Mouse (Mus musculus) CH12.LX (cell line): ENCODE data around the gene Ddx39. TPM values are rescaled to one million over a fixed set of nuclear protein-coding genes. Genes with fewer than 3 reads are reported as not detected.

Source experiments
- DNase-seq: peaks from one replicate; pipeline ENCODE4 v3.0.0-alpha.2; 2013; ENCODE audit errors: extremely low read depth
- H3K27ac ChIP-seq: 2 replicates; pipeline ENCODE4 v1.5.1; 2012; ENCODE audit warnings: low read depth, mild to moderate bottlenecking, control low read depth, moderate library complexity; ENCODE audit not compliant: insufficient read depth
- H3K27me3 ChIP-seq: replicated peaks from 2 replicates; pipeline ENCODE3; 2012; ENCODE audit warnings: inconsistent platforms
- H3K36me3 ChIP-seq, 2 experiments: replicated peaks in 1 of 2; 2 replicates each; pipeline versions ENCODE3 to v1.6.1; 2012; ENCODE audit warnings: inconsistent platforms in 1 of 2, low read length in 1 of 2, mild to moderate bottlenecking in 1 of 2, mixed read lengths in 1 of 2, moderate library complexity in 1 of 2; ENCODE audit not compliant: control insufficient read depth in 1 of 2, insufficient read depth in 1 of 2
- H3K4me1 ChIP-seq, 2 experiments: 2 replicates each; pipeline ENCODE4 v1.6.1; 2012; ENCODE audit warnings: inconsistent platforms in 1 of 2, moderate library complexity in 1 of 2; ENCODE audit not compliant: insufficient read depth in 2 of 2, control insufficient read depth in 1 of 2
- H3K4me2 ChIP-seq: 2 replicates; pipeline ENCODE4 v1.6.1; 2012; ENCODE audit warnings: low read depth, mild to moderate bottlenecking, control low read depth; ENCODE audit not compliant: poor library complexity, insufficient read depth, severe bottlenecking
- H3K4me3 ChIP-seq, 3 experiments: fragments of 150-350 bp in 1 of 3; sonication (generic) in 1 of 3; replicated peaks in 1 of 3; 2 replicates each; pipeline versions ENCODE3 to v1.5.1; 2011 to 2012; ENCODE audit warnings: low read depth in 2 of 3, low read length in 2 of 3, mild to moderate bottlenecking in 2 of 3, moderate library complexity in 2 of 3, control low read depth in 1 of 3, improper control_type of control experiment in 1 of 3, inconsistent platforms in 1 of 3, mixed read lengths in 1 of 3; ENCODE audit not compliant: poor library complexity in 1 of 3
- H3K79me2 ChIP-seq: replicated peaks from 2 replicates; pipeline ENCODE4 v1.6.1; 2012; ENCODE audit warnings: mild to moderate bottlenecking, moderate library complexity; ENCODE audit not compliant: control insufficient read depth, poor library complexity, insufficient read depth, severe bottlenecking; ENCODE audit errors: extremely low read depth
- H3K9ac ChIP-seq: 2 replicates; pipeline ENCODE4 v1.6.1; 2012; ENCODE audit warnings: low read depth, mild to moderate bottlenecking, control low read depth, moderate library complexity; ENCODE audit not compliant: insufficient read depth
- H3K9me3 ChIP-seq: replicated peaks from 2 replicates; pipeline ENCODE3; 2012; ENCODE audit warnings: low read length, inconsistent platforms, mixed read lengths
- GABPA ChIP-seq: IDR thresholded peaks from 2 replicates; pipeline ENCODE4 v1.6.1; 2012; ENCODE audit warnings: low read depth, low read length, improper control_type of control experiment, inconsistent platforms; ENCODE audit not compliant: insufficient replicate concordance
- JUND ChIP-seq: conservative IDR thresholded peaks from 2 replicates; pipeline ENCODE4 v1.6.1; 2011; ENCODE audit warnings: low read depth, low read length, improper control_type of control experiment
- KAT2A ChIP-seq: IDR thresholded peaks from 2 replicates; pipeline ENCODE4 v1.6.1; 2012; ENCODE audit warnings: low read length, improper control_type of control experiment, inconsistent platforms; ENCODE audit not compliant: insufficient replicate concordance
- MAX ChIP-seq: IDR thresholded peaks from 2 replicates; pipeline ENCODE4 v1.6.1; 2011; ENCODE audit warnings: low read length, improper control_type of control experiment
- MYC ChIP-seq: IDR thresholded peaks from 2 replicates; pipeline ENCODE4 v1.6.1; 2011; ENCODE audit warnings: low read depth, mild to moderate bottlenecking, improper control_type of control experiment, low read length
- NRF1 ChIP-seq: IDR thresholded peaks from 2 replicates; pipeline ENCODE4 v1.6.1; 2014; ENCODE audit warnings: low read depth, mild to moderate bottlenecking, inconsistent platforms, low read length, improper control_type of control experiment, moderate library complexity
- RAD21 ChIP-seq: IDR thresholded peaks from 2 replicates; pipeline ENCODE4 v1.6.1; 2011; ENCODE audit warnings: low read depth, mild to moderate bottlenecking, low read length, improper control_type of control experiment, moderate library complexity
- SIN3A ChIP-seq: IDR thresholded peaks from 2 replicates; pipeline ENCODE4 v1.6.1; 2012; ENCODE audit warnings: low read length, improper control_type of control experiment, inconsistent platforms
- SMC3 ChIP-seq: IDR thresholded peaks from 2 replicates; pipeline ENCODE4 v1.6.1; 2011; ENCODE audit warnings: low read depth, low read length, improper control_type of control experiment
- TBP ChIP-seq: conservative IDR thresholded peaks from 2 replicates; pipeline ENCODE4 v1.6.1; 2011; ENCODE audit warnings: low read depth, low read length, improper control_type of control experiment
- ZNF384 ChIP-seq: IDR thresholded peaks from 2 replicates; pipeline ENCODE4 v1.6.1; 2012; ENCODE audit warnings: low read depth, low read length, improper control_type of control experiment, inconsistent platforms
- dilution Hi-C: fragments of 300-500 bp; cut with MboI; formaldehyde crosslinking; loops from 2 replicates; pipeline ENCODE4 v1.14.3; 2020; ENCODE audit warnings: low sequenced_read_pairs; ENCODE audit not compliant: extremely low pct_unique_long_range_greater_than_20kb, extremely low pct_ligation_motif_present
- in situ Hi-C: fragments of 300-500 bp; cut with MboI; formaldehyde crosslinking; loops from 3 replicates; pipeline ENCODE4 v1.14.3; 2019; ENCODE audit warnings: low sequenced_read_pairs, low pct_ligation_motif_present, low pct_unique_long_range_greater_than_20kb, mixed read lengths
- polyA plus RNA-seq: library from polyadenylated mRNA; unstranded; fragments of >175 nt; gene quantifications from 2 replicates; pipeline ENCODE4 v1.2.1, GENCODE M21; 2012; ENCODE audit warnings: low read depth; ENCODE audit not compliant: insufficient read length
- total RNA-seq, 2 experiments: library from RNA; depleted of rRNA; stranded (reverse); fragments of 300-350 nt in 1 of 2; fragments of >200 nt in 1 of 2; gene quantifications; 2 replicates each; pipeline ENCODE4 v1.2.3; 2012 to 2014

Gene Ddx39
- total and polyA plus RNA-seq, 3 experiments, result 194 to 339 (median 231) TPM

DNA sequence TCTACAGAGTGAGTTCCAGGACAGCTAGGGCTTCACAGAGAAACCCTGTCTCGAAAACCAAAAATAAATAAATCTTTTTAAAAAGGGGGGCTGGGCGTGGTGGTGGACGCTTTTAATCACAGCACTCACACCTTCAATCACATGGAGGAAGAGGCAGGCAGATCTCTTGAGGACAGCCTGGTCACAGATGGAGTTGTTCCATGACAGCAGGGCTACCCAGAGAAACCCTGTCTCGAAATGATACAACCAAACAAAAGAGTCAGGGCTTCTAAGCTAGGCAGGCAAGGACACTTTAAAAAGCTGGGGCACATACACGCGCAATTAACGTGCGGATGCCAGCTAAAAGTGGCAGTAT lies 324 bp upstream of the Ddx39 start:
- no peak overlapping the region for H3K9ac ChIP-seq

GRCm38 (mm10) chr8:83715771-83716170 lies 794 bp downstream of the Ddx39 start:
- peaks cover 50% of the 10 kb centered on the region for H3K79me2 ChIP-seq
- H3K9ac ChIP-seq, result peak overlapping the region; percentile 86
- in situ Hi-C loops (no loop called here), dilution Hi-C loops (no loop called here)
- peaks cover 18 to 33% of the 10 kb centered on the region in 2 experiments for H3K36me3 ChIP-seq
- peak overlapping the region; percentile 96 for H3K4me2 ChIP-seq
- no peak for DNase-seq
- TF ChIP-seq KAT2A (no peak), JUND (no peak), NRF1 (no peak), TBP (no peak), MYC (no peak)
- H3K4me1 ChIP-seq, result peaks cover 10 to 34% of the 10 kb centered on the region in 2 experiments
- H3K27me3 ChIP-seq, result no peaks in the 10 kb centered on the region
- no peaks in the 10 kb centered on the region for H3K9me3 ChIP-seq
- peak overlapping the region; percentile 66 to 98 (median 85) for H3K4me3 ChIP-seq
- H3K27ac ChIP-seq, result peak overlapping the region; percentile 79

More for the DNA sequence above, 324 bp upstream of the Ddx39 start:
- Histone ChIP-seq H3K27ac (no peak overlapping the region), H3K27me3 (no peaks in the 10 kb centered on the region), H3K4me2 (0 out of 2 replicates have a peak overlapping the region, but pooled peaks have one; percentile 3), H3K79me2 (peaks cover 43% of the 10 kb centered on the region), H3K9me3 (no peaks in the 10 kb centered on the region), H3K4me1 (peaks cover 10 to 32% of the 10 kb centered on the region in 2 experiments), H3K4me3 (peak overlapping the region in 1 of 3 experiments; percentile 66), H3K36me3 (peaks cover 7 to 22% of the 10 kb centered on the region in 2 experiments)
- TF ChIP-seq MAX (peak; percentile 37; the same call in 1 of the 2 replicates), SIN3A (no peak)
- dilution Hi-C loops (no loop called here), in situ Hi-C loops (no loop called here)
- DNase-seq, result no peak

GRCm38 (mm10) chr8:83716563-83716962 lies 1.6 kb downstream of the Ddx39 start:
- Histone ChIP-seq H3K27me3 (no peaks in the 10 kb centered on the region), H3K9ac (peak overlapping the region; percentile 86), H3K4me1 (peaks cover 10 to 34% of the 10 kb centered on the region in 2 experiments), H3K4me3 (peak overlapping the region; percentile 66 to 98 (median 85)), H3K9me3 (no peaks in the 10 kb centered on the region), H3K79me2 (peaks cover 50% of the 10 kb centered on the region), H3K4me2 (peak overlapping the region; percentile 96), H3K36me3 (peaks cover 26 to 41% of the 10 kb centered on the region in 2 experiments), H3K27ac (peak overlapping the region; percentile 9; the same call in 1 of the 2 replicates)
- TF ChIP-seq ZNF384, result no peak
- no peak for TF ChIP-seq RAD21
- no peak for TF ChIP-seq GABPA
- no peak for TF ChIP-seq SMC3
- no peak for TF ChIP-seq TBP
- no peak for DNase-seq
- dilution Hi-C loops, result no loop called here
- in situ Hi-C loops, result no loop called here
